Mouse (Mus musculus) CH12.LX (cell line): ENCODE measurements around the gene Myo1d. TPM values are rescaled to one million over a fixed set of nuclear protein-coding genes. Genes with fewer than 3 reads are reported as not detected.

Source experiments
- DNase-seq: peaks from one replicate; pipeline ENCODE4 v3.0.0-alpha.2; 2013; ENCODE audit errors: extremely low read depth
- H3K27ac ChIP-seq: 2 replicates; pipeline ENCODE4 v1.5.1; 2012; ENCODE audit warnings: low read depth, mild to moderate bottlenecking, control low read depth, moderate library complexity; ENCODE audit not compliant: insufficient read depth
- H3K27me3 ChIP-seq: replicated peaks from 2 replicates; pipeline ENCODE3; 2012; ENCODE audit warnings: inconsistent platforms
- H3K36me3 ChIP-seq, 2 experiments: replicated peaks in 1 of 2; 2 replicates each; pipeline versions ENCODE3 to v1.6.1; 2012; ENCODE audit warnings: inconsistent platforms in 1 of 2, low read length in 1 of 2, mild to moderate bottlenecking in 1 of 2, mixed read lengths in 1 of 2, moderate library complexity in 1 of 2; ENCODE audit not compliant: control insufficient read depth in 1 of 2, insufficient read depth in 1 of 2
- H3K4me1 ChIP-seq, 2 experiments: 2 replicates each; pipeline ENCODE4 v1.6.1; 2012; ENCODE audit warnings: inconsistent platforms in 1 of 2, moderate library complexity in 1 of 2; ENCODE audit not compliant: insufficient read depth in 2 of 2, control insufficient read depth in 1 of 2
- H3K4me2 ChIP-seq: 2 replicates; pipeline ENCODE4 v1.6.1; 2012; ENCODE audit warnings: low read depth, mild to moderate bottlenecking, control low read depth; ENCODE audit not compliant: poor library complexity, insufficient read depth, severe bottlenecking
- H3K4me3 ChIP-seq, 3 experiments: fragments of 150-350 bp in 1 of 3; sonication (generic) in 1 of 3; replicated peaks in 1 of 3; 2 replicates each; pipeline versions ENCODE3 to v1.5.1; 2011 to 2012; ENCODE audit warnings: low read depth in 2 of 3, low read length in 2 of 3, mild to moderate bottlenecking in 2 of 3, moderate library complexity in 2 of 3, control low read depth in 1 of 3, improper control_type of control experiment in 1 of 3, inconsistent platforms in 1 of 3, mixed read lengths in 1 of 3; ENCODE audit not compliant: poor library complexity in 1 of 3
- H3K79me2 ChIP-seq: replicated peaks from 2 replicates; pipeline ENCODE4 v1.6.1; 2012; ENCODE audit warnings: mild to moderate bottlenecking, moderate library complexity; ENCODE audit not compliant: control insufficient read depth, poor library complexity, insufficient read depth, severe bottlenecking; ENCODE audit errors: extremely low read depth
- H3K9ac ChIP-seq: 2 replicates; pipeline ENCODE4 v1.6.1; 2012; ENCODE audit warnings: low read depth, mild to moderate bottlenecking, control low read depth, moderate library complexity; ENCODE audit not compliant: insufficient read depth
- H3K9me3 ChIP-seq: replicated peaks from 2 replicates; pipeline ENCODE3; 2012; ENCODE audit warnings: low read length, inconsistent platforms, mixed read lengths
- BHLHE40 ChIP-seq: IDR thresholded peaks from 2 replicates; pipeline ENCODE4 v1.6.1; 2011; ENCODE audit warnings: mild to moderate bottlenecking, low read depth, low read length, improper control_type of control experiment
- CHD1 ChIP-seq: IDR thresholded peaks from 2 replicates; pipeline ENCODE4 v1.6.1; 2012; ENCODE audit warnings: low read depth, low read length, improper control_type of control experiment, inconsistent platforms
- EP300 ChIP-seq: IDR thresholded peaks from 2 replicates; pipeline ENCODE4 v1.6.1; 2011; ENCODE audit warnings: low read length, improper control_type of control experiment
- ETS1 ChIP-seq: conservative IDR thresholded peaks from 2 replicates; pipeline ENCODE4 v1.6.1; 2012; ENCODE audit warnings: low read depth, mild to moderate bottlenecking, inconsistent platforms, low read length, improper control_type of control experiment, moderate library complexity
- HCFC1 ChIP-seq: IDR thresholded peaks from 2 replicates; pipeline ENCODE4 v1.6.1; 2012; ENCODE audit warnings: low read depth, mild to moderate bottlenecking, inconsistent platforms, low read length, improper control_type of control experiment
- IRF4 ChIP-seq: IDR thresholded peaks from 2 replicates; pipeline ENCODE4 v1.6.1; 2014; ENCODE audit warnings: low read depth, mild to moderate bottlenecking, inconsistent platforms, low read length, improper control_type of control experiment
- JUN ChIP-seq: IDR thresholded peaks from 2 replicates; pipeline ENCODE4 v1.6.1; 2011; ENCODE audit warnings: low read depth, mild to moderate bottlenecking, low read length, improper control_type of control experiment, moderate library complexity; ENCODE audit not compliant: insufficient read depth
- JUND ChIP-seq: conservative IDR thresholded peaks from 2 replicates; pipeline ENCODE4 v1.6.1; 2011; ENCODE audit warnings: low read depth, low read length, improper control_type of control experiment
- MYC ChIP-seq: IDR thresholded peaks from 2 replicates; pipeline ENCODE4 v1.6.1; 2011; ENCODE audit warnings: low read depth, mild to moderate bottlenecking, improper control_type of control experiment, low read length
- NELFE ChIP-seq: IDR thresholded peaks from 2 replicates; pipeline ENCODE4 v1.6.1; 2011; ENCODE audit warnings: low read depth, low read length, improper control_type of control experiment
- PAX5 ChIP-seq: IDR thresholded peaks from 2 replicates; pipeline ENCODE4 v1.6.1; 2012; ENCODE audit warnings: low read length, inconsistent platforms, mixed read lengths
- POLR2AphosphoS2 ChIP-seq: IDR thresholded peaks from 2 replicates; pipeline ENCODE4 v1.6.1; 2011; ENCODE audit warnings: low read depth, low read length, improper control_type of control experiment
- UBTF ChIP-seq: IDR thresholded peaks from 2 replicates; pipeline ENCODE4 v1.6.1; 2012; ENCODE audit warnings: low read depth, mild to moderate bottlenecking, inconsistent platforms, low read length, improper control_type of control experiment, moderate library complexity
- ZC3H11A ChIP-seq: IDR thresholded peaks from 2 replicates; pipeline ENCODE4 v1.6.1; 2012; ENCODE audit warnings: low read depth, mild to moderate bottlenecking, inconsistent platforms, low read length, improper control_type of control experiment
- ZNF384 ChIP-seq: IDR thresholded peaks from 2 replicates; pipeline ENCODE4 v1.6.1; 2012; ENCODE audit warnings: low read depth, low read length, improper control_type of control experiment, inconsistent platforms
- dilution Hi-C: fragments of 300-500 bp; cut with MboI; formaldehyde crosslinking; loops from 2 replicates; pipeline ENCODE4 v1.14.3; 2020; ENCODE audit warnings: low sequenced_read_pairs; ENCODE audit not compliant: extremely low pct_unique_long_range_greater_than_20kb, extremely low pct_ligation_motif_present
- in situ Hi-C: fragments of 300-500 bp; cut with MboI; formaldehyde crosslinking; loops from 3 replicates; pipeline ENCODE4 v1.14.3; 2019; ENCODE audit warnings: low sequenced_read_pairs, low pct_ligation_motif_present, low pct_unique_long_range_greater_than_20kb, mixed read lengths
- polyA plus RNA-seq: library from polyadenylated mRNA; unstranded; fragments of >175 nt; gene quantifications from 2 replicates; pipeline ENCODE4 v1.2.1, GENCODE M21; 2012; ENCODE audit warnings: low read depth; ENCODE audit not compliant: insufficient read length
- total RNA-seq, 2 experiments: library from RNA; depleted of rRNA; stranded (reverse); fragments of 300-350 nt in 1 of 2; fragments of >200 nt in 1 of 2; gene quantifications; 2 replicates each; pipeline ENCODE4 v1.2.3; 2012 to 2014

Myo1d gene
- total and polyA plus RNA-seq, 3 experiments, result 2.2 to 5.6 (median 2.9) TPM

- Histone ChIP-seq H3K27me3 (no peaks in the 10 kb centered on the region), H3K4me2 (no peak overlapping the region), H3K9ac (0 out of 2 replicates have a peak overlapping the region, but pooled peaks have one; percentile 9), H3K79me2 (no peaks in the 10 kb centered on the region), H3K36me3 (no peaks in the 10 kb centered on the region), H3K4me3 (no peak overlapping the region), H3K4me1 (peaks cover 18 to 53% of the 10 kb centered on the region in 2 experiments), H3K9me3 (no peaks in the 10 kb centered on the region), H3K27ac (no peak overlapping the region)
- dilution Hi-C loops, result no loop called here
- in situ Hi-C loops, result loop anchor here (10.0 kb wide), 1 partner anchor 90 kb away; no protein-coding TSS in a partner anchor
- TF ChIP-seq ETS1 (no peak), PAX5 (no peak), ZC3H11A (no peak), ZNF384 (no peak), BHLHE40 (no peak), POLR2AphosphoS2 (no peak), NELFE (no peak), UBTF (no peak), MYC (no peak), JUN (no peak), JUND (no peak)
- peak; percentile 44 for DNase-seq
These were observed 4.5 kb upstream of the Myo1d start for GRCm38 (mm10) chr11:80784294-80784743.

- no peak for DNase-seq
- H3K27me3 ChIP-seq, result no peaks in the 10 kb centered on the region
- no peaks in the 10 kb centered on the region for H3K9me3 ChIP-seq
- in situ Hi-C loops (loop anchor here (10.0 kb wide), 1 partner anchor 89 kb away; no protein-coding TSS in a partner anchor), dilution Hi-C loops (no loop called here)
- no peak overlapping the region for H3K27ac ChIP-seq
- TF ChIP-seq ZC3H11A (no peak), BHLHE40 (no peak), HCFC1 (no peak), IRF4 (peak; percentile 50; the same call in 1 of the 2 replicates), EP300 (0 out of 2 replicates have a peak, but pooled peaks have one; percentile 18), CHD1 (no peak)
- H3K4me1 ChIP-seq, result peaks cover 18 to 59% of the 10 kb centered on the region in 2 experiments
- H3K36me3 ChIP-seq, result no peaks in the 10 kb centered on the region
- no peak overlapping the region for H3K4me3 ChIP-seq
- no peak overlapping the region for H3K4me2 ChIP-seq
- no peak overlapping the region for H3K9ac ChIP-seq
- H3K79me2 ChIP-seq, result no peaks in the 10 kb centered on the region
These were observed 3.6 kb upstream of the Myo1d start for GRCm38 (mm10) chr11:80783460-80783859.
